Mouse (Mus musculus): ENCODE measurements at regions not wholly inside any gene's neighbourhood (a gene's known extent, or its start where the extent isn't known, plus 50 kb on each side); places are given as distances from the start of the nearest gene placed in this dataset.

DNA sequence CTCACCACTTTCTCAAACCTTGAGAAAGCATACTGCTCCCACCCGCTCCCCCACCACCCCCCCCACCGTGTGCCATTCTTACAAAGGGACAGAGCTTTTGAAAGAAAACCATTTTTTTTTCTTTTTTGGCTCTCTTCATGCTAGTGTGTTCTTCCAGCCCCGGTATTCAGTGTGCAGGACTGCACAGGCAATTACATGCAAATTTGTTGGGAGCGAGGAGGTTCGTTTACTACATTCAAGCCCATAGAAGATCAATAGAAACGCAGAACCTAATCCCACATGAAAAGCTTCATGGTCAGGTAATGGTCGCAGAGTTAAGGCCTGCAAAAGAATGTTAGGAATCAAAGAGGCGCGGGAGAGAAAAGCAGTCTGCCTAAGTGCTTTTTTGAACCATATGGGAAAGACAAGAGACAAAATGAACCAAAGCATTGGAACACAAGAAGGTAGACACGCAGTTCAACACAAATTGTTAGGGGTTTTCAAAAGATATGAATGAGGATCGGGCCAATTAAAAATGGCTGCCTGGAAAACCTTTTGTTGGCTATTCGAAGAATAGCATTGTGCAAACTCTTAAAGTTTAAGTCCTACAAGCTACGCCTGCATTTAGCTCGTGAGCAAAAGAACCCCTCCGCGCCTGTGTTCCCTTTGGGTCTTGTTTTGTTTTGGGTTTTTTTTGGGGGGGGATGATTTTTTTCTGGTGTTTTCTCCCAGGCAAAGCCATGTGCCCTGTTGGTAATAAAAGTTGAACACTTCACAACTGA lies 166.6 kb upstream of the Id4 start:
- no peak for DNase-seq (ENCODE audit: low read depth)

DNA sequence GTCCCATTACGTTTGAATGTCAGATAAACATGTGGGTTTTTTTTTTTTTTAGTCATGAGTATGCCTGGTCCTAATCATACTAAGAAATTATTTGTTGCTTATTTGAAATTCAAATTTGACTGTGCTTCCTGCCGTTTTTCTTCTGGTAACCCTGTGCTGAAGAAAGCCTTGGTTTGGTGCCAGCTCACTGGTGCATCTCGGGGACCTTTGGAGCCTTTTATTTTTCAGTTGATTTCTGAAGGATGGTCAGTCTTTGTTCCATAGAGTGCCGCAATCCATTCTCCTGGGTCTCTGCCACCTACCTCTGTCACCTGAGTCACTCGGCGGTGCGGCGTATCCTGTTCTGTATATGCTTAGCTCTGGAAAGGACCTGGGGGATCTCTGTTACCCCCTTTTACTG lies 158.9 kb upstream of the Id4 start:
- DNase-seq (ENCODE audit: low read depth): no peak

DNA sequence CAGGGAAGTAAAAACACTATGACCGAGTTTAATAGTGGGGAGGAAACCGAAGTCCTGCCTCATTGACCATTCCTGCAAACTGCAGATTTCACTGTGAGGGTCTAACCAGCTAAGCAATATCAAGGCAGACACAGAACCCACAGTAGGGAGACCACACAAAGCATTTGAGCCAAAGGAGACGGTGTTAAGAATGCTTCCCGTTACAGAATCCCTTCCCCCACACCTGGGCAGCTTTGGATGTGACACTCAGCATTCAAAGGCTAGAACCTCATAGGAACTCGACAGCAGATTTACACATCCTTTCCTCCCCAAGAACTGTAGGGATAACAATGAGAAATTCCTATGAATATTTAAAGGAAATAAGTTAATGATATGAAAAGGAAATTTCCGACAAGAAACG lies 158.5 kb upstream of the Id4 start:
- DNase-seq (ENCODE audit: low read depth): no peak

DNA sequence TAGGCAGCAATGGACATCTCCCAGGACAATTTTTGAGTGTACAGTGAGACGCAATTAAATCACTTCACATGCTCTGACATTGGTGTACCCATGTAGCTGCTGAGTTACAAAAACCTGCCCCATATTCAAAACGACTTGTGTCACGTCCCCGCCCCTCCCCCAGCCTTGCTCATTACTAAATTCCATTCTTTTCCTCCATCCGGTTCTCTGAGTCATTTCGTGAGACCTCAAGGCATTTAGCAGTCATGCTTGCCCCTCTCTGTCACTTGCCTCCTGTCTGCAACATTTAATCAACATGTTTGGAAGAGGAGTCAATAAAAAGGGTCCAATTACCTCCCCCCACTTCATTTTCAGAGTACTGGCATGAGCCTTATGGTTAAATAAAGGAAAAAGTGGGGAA lies 156.3 kb upstream of the Id4 start:
- DNase-seq (ENCODE audit: low read depth): no peak

DNA sequence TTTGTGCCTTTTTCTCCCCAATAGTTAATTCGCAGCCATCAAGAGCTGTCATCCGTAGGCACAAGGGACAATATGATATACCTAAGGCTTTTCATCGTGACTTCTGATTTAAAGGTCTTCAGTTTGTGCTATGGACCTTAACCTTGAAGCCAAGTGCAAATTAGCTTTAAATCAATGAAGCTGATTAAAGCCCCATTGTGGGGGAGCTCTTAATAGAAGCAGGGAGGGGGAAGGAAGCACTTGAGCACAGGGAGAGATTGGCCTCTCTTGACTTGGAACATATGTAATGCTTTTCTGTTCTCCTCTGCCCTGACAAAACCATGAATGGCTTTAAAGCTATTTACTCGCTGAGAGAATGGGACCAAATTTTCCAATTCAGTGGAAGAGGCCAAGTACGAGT lies 154.1 kb upstream of the Id4 start:
- DNase-seq (ENCODE audit: low read depth): no peak

DNA sequence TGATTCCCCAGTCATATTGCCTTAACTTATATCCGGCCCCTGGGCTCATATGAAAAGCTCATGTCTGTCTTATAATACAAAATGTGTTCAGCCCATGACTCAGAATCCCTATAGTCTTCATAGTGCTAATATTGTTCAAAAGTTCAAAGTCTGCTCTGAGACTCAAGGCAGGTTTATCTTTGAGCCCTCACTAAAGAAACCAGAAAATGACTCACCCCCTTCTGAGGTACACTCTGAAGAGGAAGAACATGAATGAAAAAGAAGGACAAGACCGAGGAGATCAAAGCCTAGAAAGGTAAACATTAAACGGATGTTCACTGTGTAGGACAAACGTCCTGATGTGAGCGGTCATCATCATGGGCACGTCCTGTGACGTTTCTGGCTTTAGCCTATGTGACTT lies 145.1 kb upstream of the Id4 start:
- DNase-seq (ENCODE audit: low read depth): no peak

DNA sequence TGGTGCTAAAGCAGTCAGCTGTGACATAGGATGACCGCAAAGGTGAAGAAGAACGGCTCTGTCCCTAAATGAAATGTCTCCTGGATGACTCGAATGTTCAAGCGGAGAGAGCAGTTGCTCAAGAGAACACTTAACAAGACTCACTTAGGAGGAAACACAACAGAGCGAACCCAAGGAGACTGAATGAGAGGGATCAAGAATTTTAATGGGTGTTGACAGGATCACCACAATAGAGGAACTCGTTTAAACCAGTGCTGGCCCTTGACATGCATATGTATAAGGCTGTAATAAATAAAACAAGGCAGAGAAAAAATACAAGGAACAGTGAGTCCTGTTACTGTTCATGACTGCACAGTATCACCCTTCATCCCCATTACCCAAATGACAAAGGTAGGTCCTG lies 134.4 kb upstream of the Id4 start:
- DNase-seq (ENCODE audit: low read depth): no peak

DNA sequence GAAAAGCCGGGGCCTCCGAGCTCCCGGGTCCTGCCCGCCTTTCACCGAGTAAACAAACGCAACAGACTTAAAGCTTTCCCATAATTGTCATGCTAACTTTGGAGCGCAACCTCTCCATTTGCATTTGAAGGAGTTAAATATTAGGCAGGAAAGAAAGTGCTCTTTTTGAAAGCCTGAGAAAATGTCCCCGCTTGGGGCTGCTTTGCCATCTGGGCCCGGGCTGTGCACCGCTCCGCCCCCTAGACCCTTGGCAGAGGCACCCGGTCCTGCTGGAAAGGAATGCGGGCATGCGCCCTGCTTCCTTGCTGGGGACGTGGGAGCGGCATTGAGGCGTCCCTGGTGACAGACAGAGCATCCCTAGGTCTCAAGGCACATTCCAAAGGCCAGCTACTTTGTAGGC lies 130.3 kb upstream of the Id4 start:
- DNase-seq (ENCODE audit: low read depth): no peak

DNA sequence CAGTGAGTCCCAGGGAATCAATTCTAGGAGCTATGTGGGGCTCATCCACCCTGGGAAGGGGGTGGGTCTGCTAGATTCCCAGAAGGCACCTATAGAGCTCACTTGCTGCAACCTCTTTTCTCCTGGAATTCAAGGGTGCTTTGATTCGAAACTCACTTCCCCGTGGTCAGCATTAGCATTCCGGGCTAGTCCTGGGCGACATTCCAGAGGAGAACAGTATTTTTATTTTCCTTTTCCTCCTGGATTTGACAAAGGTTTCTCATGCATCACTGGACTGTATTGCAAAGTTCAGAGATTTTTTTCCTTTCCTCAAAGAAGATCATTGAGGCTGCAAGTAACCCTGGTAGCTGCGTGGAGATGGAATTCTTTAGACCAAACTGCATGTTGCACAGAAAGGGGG lies 129.3 kb upstream of the Id4 start:
- DNase-seq (ENCODE audit: low read depth): no peak

DNA sequence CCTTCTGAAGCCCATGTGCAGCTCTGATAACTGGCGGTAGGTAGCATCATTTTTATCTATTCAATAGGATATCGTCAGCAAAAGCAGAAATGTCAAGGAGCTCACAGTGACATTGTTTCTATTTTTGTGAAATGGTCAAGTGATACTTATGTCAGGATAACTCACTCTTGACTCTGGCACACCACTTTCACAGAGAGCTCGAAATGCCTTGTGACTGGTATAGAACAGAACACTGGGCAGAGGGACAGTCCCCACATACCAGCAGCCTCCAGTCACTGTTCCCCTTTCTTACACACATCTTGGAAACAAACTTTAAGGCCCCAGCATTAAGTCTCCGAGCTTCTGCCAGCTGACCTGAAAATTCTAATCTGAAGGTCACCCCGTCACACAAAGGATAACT lies 115.1 kb upstream of the Id4 start:
- DNase-seq (ENCODE audit: low read depth): no peak

DNA sequence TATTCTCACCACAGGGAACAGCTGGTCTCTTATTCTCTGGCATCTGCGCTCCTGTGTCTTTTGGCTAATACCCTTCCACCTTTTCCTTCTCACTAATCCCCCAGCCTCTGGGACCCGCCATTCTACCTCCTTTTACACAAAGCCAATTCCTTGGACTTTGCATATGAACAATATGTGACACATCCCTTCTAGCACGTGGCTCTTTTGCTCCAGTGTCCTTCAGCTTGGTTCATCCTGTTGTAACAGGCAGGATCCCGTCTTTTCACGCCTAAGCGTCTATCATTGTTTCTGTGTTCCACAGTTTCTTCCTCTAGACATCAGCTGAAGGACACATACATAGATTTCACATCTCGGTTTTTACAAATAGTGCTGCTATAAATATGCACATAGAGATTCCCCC lies 114.0 kb upstream of the Id4 start:
- no peak for DNase-seq (ENCODE audit: low read depth)

DNA sequence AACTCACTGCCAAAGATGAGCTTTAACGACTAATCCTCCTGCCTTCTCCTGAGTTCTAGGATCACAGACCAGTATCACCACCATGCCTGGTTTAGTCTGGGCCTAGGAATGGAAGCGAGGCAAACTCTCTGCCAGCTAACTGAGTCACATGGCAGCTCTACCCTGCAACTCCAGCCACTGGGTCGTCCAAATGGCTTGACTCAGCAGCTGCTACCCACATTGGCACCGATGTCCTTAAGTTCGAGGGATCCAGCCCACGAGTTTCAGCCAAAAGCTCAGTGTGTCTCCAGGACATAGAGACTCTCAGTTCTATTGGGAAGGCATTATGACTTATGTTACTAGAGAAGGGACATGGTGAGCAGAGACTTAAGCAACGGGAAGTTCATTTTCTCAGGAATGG lies 107.8 kb upstream of the Id4 start:
- DNase-seq (ENCODE audit: low read depth): no peak

DNA sequence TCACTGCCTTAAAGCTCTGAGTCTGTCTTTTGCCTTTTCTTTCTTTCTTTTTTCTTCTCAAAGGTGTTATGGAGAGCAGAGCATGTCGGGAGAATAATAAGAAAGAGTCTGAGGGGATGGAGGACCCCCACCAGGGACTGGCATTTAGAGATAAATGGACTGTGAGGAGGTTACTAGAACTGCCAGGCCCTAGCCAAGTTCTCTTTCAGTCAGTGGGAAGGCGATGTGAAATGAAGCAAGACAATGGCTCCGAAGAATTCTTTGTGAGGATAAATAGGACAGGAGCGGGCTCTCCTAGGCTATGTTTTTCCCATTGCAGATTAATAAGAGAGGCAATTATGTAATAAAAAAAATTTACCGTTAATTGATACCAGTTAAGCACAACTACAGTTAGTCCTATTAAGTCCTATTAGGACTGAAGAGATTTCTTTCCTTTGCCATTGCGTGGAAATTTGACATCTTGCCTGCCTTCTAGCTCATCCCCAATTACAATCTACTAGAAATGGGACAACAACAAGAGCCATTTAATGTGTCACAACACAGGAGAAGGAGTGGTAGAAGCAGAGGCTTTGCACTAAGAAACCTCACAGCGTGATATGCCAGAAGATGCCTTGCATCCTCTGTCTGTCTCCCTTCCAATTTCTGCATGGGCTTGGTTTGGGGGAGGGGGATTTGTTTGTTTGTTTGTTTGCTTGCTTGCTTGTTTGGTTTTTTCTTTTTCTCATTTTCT lies 107.2 kb upstream of the Id4 start:
- DNase-seq (ENCODE audit: low read depth): no peak

DNA sequence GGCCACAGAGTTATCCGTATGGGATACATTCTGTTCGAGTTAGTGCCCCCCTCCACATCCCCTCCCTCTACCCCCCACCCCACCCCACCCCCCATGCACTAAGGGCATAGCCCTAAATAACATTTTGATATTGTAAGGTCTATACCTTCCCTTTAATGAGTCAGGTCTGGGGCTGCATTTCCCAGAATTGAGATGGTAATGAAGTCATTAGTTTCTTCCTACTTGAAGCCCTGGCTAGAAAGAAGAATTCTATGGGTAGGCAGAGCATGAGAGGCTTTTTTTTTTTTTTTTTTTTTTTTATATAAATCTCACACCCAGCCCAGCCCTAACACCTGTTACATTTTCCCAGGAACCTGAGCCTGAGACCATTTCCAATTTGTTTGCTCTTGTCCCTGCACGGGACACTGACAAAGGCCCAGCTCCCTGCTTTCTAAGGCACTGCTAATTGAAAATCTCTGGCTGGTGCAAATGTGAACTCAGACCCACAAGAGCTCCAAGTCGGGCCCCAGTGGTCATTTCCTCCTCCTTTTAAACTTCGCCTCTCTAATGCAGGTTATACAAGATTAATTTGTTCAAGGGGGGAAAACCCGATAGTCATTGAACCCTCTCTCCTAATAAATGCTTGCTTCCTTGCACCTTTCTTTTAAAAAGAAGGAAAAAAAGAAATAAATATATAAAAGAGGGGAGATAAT lies 106.5 kb upstream of the Id4 start:
- DNase-seq (ENCODE audit: low read depth): no peak

DNA sequence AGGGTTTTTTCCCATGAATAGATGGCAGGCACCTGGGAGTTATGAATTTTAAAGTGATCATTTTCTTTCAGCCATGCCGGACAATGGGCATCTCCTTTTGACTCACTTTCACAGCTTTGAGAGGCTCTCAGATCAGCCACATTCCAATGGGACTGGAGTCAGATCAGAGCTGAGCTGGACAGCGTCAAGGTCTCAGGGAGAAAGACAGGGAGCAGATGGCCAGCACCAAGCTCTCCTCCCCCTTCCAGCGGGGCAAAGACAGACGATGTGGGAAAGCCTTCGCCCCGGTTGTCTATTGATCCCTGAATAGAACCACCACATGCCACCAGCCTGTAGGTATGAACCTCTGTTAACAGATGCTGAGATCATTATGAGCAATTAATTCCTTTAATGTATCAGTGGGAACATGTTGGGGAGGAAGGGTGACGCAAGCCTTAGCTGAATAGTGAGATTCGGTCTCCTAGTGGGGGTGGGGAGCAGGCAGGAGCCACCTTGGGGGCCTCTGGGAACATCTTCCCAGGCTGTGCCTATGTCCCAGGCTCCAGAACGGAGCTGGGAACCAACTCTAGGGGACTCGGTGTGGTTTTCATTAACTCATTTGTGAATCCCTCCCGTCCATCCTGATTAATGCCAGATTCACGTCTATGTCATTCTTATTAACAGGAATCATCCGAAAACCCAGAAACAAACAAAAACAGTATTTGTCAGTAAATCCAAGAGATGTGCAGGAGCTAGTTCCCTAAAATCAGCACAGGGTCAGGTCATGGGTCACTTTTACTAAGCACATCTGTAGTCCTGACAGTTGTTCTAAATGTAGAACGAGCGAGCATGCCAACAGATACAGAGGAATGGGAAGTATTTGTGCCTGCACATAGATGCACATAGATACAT lies 101.8 kb upstream of the Id4 start:
- no peak for DNase-seq (ENCODE audit: low read depth)

DNA sequence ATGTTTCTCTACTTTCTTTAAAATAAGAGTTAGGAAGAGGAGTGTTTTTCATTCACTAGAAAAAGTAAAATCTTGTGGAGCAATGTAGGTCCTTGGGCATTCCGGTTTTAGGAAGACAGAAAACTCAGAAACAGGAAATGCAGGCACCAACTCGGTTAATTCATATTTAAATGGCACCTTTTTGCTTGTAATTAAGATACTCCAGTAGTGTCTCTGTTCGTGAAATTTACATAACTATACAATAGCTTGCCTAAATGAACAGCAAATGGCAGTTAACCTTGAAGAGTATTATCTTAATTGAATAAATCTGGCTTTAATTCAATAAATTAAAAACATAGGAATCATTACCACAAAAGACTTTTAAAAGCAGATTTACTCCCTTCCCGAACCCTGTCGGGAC lies 100.9 kb upstream of the Id4 start:
- no peak for DNase-seq (ENCODE audit: low read depth)

DNA sequence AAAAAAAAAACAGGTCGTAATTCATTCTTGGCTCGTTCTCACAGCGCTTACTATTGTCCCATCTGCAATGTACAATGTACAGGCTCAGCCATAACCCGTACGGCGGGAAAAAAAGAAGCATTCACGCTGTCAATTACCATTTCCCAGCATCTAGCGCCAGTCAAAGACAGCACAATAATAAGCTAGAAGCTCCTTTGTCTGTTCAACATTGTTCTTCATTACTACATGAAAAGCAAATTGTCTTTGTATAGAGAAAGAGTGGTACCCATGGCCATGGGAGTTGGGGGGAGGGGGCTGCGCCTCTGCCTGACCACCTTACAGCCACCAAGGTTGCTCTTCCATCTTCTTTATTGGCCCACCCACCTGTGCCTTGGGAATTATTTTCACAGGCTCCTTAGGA lies 99.7 kb upstream of the Id4 start:
- DNase-seq (ENCODE audit: low read depth): no peak

DNA sequence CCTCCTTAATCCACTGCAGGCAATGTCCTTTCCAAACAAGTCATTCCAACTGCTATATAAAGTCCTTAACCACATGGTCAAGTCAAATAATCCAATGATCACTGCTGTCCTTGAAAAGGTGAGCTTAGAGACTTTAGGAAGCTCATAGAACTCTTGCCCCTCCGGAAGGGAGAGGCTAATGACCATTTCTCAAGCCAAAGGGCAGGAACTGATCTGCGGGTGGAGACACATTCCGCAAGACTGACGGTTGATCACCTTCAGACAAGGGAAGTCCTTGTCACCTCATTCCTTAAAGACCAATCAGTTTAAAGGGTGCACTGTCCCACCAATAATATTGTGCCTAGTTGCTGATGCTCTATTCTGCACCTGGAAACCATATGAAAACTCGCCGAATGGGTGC lies 96.4 kb upstream of the Id4 start:
- DNase-seq (ENCODE audit: low read depth): no peak

DNA sequence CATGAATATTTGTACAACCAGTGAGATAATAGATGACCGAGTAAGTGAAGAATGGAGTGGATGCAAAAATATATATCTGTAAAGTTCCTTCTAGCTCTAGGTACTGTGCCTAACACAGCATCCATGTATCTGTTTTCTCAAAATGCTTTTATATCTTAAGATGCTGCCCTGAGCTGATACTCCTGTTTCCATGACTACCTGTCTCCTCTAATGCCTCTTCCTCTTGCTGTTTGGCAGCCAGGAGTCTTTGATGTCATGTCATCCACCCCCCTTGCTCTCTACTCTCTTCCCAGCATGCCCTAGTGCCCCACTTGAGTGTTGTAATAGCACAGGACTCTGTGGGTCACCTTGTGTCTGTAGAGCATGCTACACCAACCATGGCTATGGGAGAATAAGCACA lies 95.2 kb upstream of the Id4 start:
- DNase-seq (ENCODE audit: low read depth): no peak

DNA sequence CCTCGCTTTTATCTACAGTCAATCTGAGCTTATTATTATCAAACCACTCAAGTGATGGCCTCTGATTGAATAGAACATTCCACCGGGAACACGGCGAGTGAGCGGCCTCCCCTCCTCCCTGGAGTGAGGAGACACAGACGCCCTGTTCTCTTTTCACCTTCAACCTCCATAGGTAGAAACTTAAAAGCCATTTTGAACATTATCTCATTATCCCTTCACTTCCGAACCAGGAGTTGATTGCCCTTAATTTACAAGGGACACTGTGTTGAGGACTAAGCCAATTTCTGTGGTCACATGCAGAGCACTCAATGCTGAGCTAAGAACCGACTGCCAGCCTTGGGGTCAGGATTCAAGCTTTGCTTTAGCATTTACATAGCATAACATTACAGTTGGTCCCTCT lies 93.1 kb upstream of the Id4 start:
- DNase-seq (ENCODE audit: low read depth): no peak

DNA sequence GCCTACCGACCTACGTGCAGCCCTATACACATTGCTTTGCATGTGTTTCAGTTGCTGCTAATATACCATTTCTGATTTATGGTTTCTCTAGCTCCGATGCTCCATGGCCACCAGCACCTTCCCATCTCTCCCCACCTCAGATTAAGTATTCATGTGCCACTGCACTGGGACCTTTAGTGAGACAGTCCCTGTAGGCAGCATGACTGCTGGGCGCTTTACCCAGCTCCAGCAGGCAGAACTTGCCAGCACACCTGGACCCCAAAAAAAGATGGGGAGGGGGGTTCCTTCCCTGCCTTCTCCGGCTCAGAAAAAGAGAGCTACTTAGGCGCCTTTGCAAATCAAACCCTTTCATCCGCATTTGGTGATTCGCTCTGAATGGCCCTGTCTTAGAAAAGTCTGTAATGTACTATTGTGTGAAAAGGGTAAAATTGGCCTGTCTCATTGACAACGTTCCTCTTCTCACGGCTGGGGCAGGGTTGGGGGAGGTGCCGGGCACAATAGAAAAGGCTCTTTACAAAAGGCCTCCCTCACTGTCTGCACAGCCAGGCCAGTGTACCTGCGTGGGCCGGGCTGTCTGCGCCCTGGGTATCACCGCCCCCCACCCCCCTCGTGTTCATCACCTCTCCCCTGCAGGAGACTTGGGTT lies 89.6 kb upstream of the Id4 start:
- no peak for DNase-seq (ENCODE audit: low read depth)

DNA sequence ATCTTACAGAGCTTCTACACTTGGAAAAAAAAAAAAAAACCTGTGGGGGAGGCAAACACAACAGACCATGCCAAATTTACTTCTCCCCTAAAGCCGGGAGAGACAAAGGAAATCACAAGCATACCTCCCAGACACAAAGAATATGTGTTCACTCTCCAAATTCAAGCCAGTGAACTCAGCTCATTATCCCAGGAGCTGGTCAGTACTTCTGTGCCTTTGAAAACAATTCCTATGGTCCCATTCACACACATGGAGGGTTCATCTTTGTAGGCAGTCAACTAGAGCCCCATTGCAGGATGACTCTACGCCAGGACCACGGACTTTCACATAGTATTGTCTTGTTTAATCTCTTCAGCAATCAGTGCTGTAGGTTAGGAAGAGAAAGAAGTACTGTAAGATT lies 89.0 kb upstream of the Id4 start:
- no peak for DNase-seq (ENCODE audit: low read depth)
